Mouse (Mus musculus): Measurements from ENCODE around the gene Slx4ip. TPM values are rescaled to one million over a fixed set of nuclear protein-coding genes. Genes with fewer than 3 reads are reported as not detected.

Gene Slx4ip
- polyA plus RNA-seq, 1 experiment from 2014 or later, result 7.4 TPM

- no peaks in the 10 kb centered on the region for H3K27me3 ChIP-seq (ENCODE audit: control insufficient read depth, insufficient read depth, low read length)
- ATAC-seq (replicated peaks; ENCODE audit: insufficient number of reproducible peaks, low FRiP score, low TSS enrichment, low read depth) (no peak), DNase-seq (ENCODE audit: low spot score) (no peak)
- no peak overlapping the region for H3K4me2 ChIP-seq (ENCODE audit: low read depth, low read length)
- peaks cover 1% of the 10 kb centered on the region; the same call in 1 of the 2 replicates for H3K4me1 ChIP-seq (ENCODE audit: control insufficient read depth, insufficient read depth, low read length)
- no peak overlapping the region for H3K4me3 ChIP-seq (ENCODE audit: low read depth, low read length)
- H3K36me3 ChIP-seq (replicated peaks; ENCODE audit: control insufficient read depth, insufficient read depth, low read depth, low read length), result peaks cover 4% of the 10 kb centered on the region; the same call in 1 of the 2 replicates
- H3K27ac ChIP-seq (replicated peaks; ENCODE audit: low read depth, low read length), result no peak overlapping the region
- 34% methylated on average over 4 of the region's 4 CpGs for WGBS
- H3K9ac ChIP-seq (replicated peaks; ENCODE audit: low read length), result no peak overlapping the region
- no peaks in the 10 kb centered on the region for H3K9me3 ChIP-seq (replicated peaks; ENCODE audit: control insufficient read depth, low read length)
Measured at GRCm38 (mm10) chr2:137078771-137079170, 187.8 kb downstream of the Slx4ip start.

GRCm38 (mm10) chr2:137079721-137080320 lies 188.8 kb downstream of the Slx4ip start:
- Histone ChIP-seq H3K4me1 (ENCODE audit: control insufficient read depth, insufficient read depth, low read length) (no peaks in the 10 kb centered on the region), H3K27ac (replicated peaks; ENCODE audit: low read depth, low read length) (no peak overlapping the region), H3K9me3 (replicated peaks; ENCODE audit: control insufficient read depth, low read length) (no peaks in the 10 kb centered on the region), H3K36me3 (replicated peaks; ENCODE audit: control insufficient read depth, insufficient read depth, low read depth, low read length) (peaks cover 4% of the 10 kb centered on the region), H3K4me2 (ENCODE audit: low read depth, low read length) (no peak overlapping the region), H3K27me3 (ENCODE audit: control insufficient read depth, insufficient read depth, low read length) (no peaks in the 10 kb centered on the region), H3K9ac (replicated peaks; ENCODE audit: low read length) (no peak overlapping the region), H3K4me3 (ENCODE audit: low read depth, low read length) (no peak overlapping the region)
- ATAC-seq (replicated peaks; ENCODE audit: insufficient number of reproducible peaks, low FRiP score, low TSS enrichment, low read depth), result no peak
- DNase-seq (ENCODE audit: low spot score), result no peak
- WGBS, result 25% methylated on average over 10 of the region's 10 CpGs

GRCm38 (mm10) chr2:137080468-137080867 lies 189.4 kb downstream of the Slx4ip start:
- Histone ChIP-seq H3K4me2 (ENCODE audit: low read depth, low read length) (no peak overlapping the region), H3K4me1 (ENCODE audit: control insufficient read depth, insufficient read depth, low read length) (no peaks in the 10 kb centered on the region), H3K36me3 (replicated peaks; ENCODE audit: control insufficient read depth, insufficient read depth, low read depth, low read length) (peaks cover 4% of the 10 kb centered on the region), H3K9ac (replicated peaks; ENCODE audit: low read length) (no peak overlapping the region), H3K27me3 (ENCODE audit: control insufficient read depth, insufficient read depth, low read length) (no peaks in the 10 kb centered on the region), H3K4me3 (ENCODE audit: low read depth, low read length) (no peak overlapping the region), H3K9me3 (replicated peaks; ENCODE audit: control insufficient read depth, low read length) (no peaks in the 10 kb centered on the region), H3K27ac (replicated peaks; ENCODE audit: low read depth, low read length) (no peak overlapping the region)
- 62% methylated on average over 6 of the region's 6 CpGs for WGBS
- DNase-seq (ENCODE audit: low spot score), result no peak
- ATAC-seq (replicated peaks; ENCODE audit: insufficient number of reproducible peaks, low FRiP score, low TSS enrichment, low read depth), result no peak

- no peak for ATAC-seq (replicated peaks; ENCODE audit: insufficient number of reproducible peaks, low FRiP score, low TSS enrichment, low read depth)
- no peak overlapping the region for H3K9ac ChIP-seq (replicated peaks; ENCODE audit: low read length)
- H3K9me3 ChIP-seq (replicated peaks; ENCODE audit: control insufficient read depth, low read length), result no peaks in the 10 kb centered on the region
- no peaks in the 10 kb centered on the region for H3K4me1 ChIP-seq (ENCODE audit: control insufficient read depth, insufficient read depth, low read length)
- no peaks in the 10 kb centered on the region for H3K27me3 ChIP-seq (ENCODE audit: control insufficient read depth, insufficient read depth, low read length)
- 94% methylated on average over 7 of the region's 7 CpGs for WGBS
- H3K27ac ChIP-seq (replicated peaks; ENCODE audit: low read depth, low read length), result no peak overlapping the region
- no peak for DNase-seq (ENCODE audit: low spot score)
- no peak overlapping the region for H3K4me2 ChIP-seq (ENCODE audit: low read depth, low read length)
- H3K4me3 ChIP-seq (ENCODE audit: low read depth, low read length), result no peak overlapping the region
- peaks cover 4% of the 10 kb centered on the region for H3K36me3 ChIP-seq (replicated peaks; ENCODE audit: control insufficient read depth, insufficient read depth, low read depth, low read length)
Measured at GRCm38 (mm10) chr2:137081001-137081400, 190.0 kb downstream of the Slx4ip start.

GRCm38 (mm10) chr2:137082896-137083620 lies 192.0 kb downstream of the Slx4ip start:
- 90% methylated on average over 24 of the region's 24 CpGs for WGBS
- ATAC-seq (replicated peaks; ENCODE audit: insufficient number of reproducible peaks, low FRiP score, low TSS enrichment, low read depth) (no peak), DNase-seq (ENCODE audit: low spot score) (no peak)
- Histone ChIP-seq H3K4me3 (ENCODE audit: low read depth, low read length) (no peak overlapping the region), H3K4me2 (ENCODE audit: low read depth, low read length) (no peak overlapping the region), H3K9me3 (replicated peaks; ENCODE audit: control insufficient read depth, low read length) (no peaks in the 10 kb centered on the region), H3K4me1 (ENCODE audit: control insufficient read depth, insufficient read depth, low read length) (peaks cover 6% of the 10 kb centered on the region), H3K27me3 (ENCODE audit: control insufficient read depth, insufficient read depth, low read length) (no peaks in the 10 kb centered on the region), H3K9ac (replicated peaks; ENCODE audit: low read length) (no peak overlapping the region), H3K27ac (replicated peaks; ENCODE audit: low read depth, low read length) (no peak overlapping the region), H3K36me3 (replicated peaks; ENCODE audit: control insufficient read depth, insufficient read depth, low read depth, low read length) (peaks cover 4% of the 10 kb centered on the region)

GRCm38 (mm10) chr2:137085257-137085656 lies 194.2 kb downstream of the Slx4ip start:
- DNase-seq (ENCODE audit: low spot score) (no peak), ATAC-seq (replicated peaks; ENCODE audit: insufficient number of reproducible peaks, low FRiP score, low TSS enrichment, low read depth) (no peak)
- H3K9ac ChIP-seq (replicated peaks; ENCODE audit: low read length), result no peak overlapping the region
- H3K27me3 ChIP-seq (ENCODE audit: control insufficient read depth, insufficient read depth, low read length), result no peaks in the 10 kb centered on the region
- H3K4me2 ChIP-seq (ENCODE audit: low read depth, low read length), result no peak overlapping the region
- H3K36me3 ChIP-seq (replicated peaks; ENCODE audit: control insufficient read depth, insufficient read depth, low read depth, low read length), result peaks cover 4% of the 10 kb centered on the region
- 72% methylated on average over 8 of the region's 8 CpGs for WGBS
- H3K27ac ChIP-seq (replicated peaks; ENCODE audit: low read depth, low read length), result no peak overlapping the region
- no peak overlapping the region for H3K4me3 ChIP-seq (ENCODE audit: low read depth, low read length)
- H3K9me3 ChIP-seq (replicated peaks; ENCODE audit: control insufficient read depth, low read length), result no peaks in the 10 kb centered on the region
- peaks cover 9% of the 10 kb centered on the region for H3K4me1 ChIP-seq (ENCODE audit: control insufficient read depth, insufficient read depth, low read length)

- Histone ChIP-seq H3K4me1 (ENCODE audit: control insufficient read depth, insufficient read depth, low read length) (peaks cover 9% of the 10 kb centered on the region), H3K4me2 (ENCODE audit: low read depth, low read length) (no peak overlapping the region), H3K9ac (replicated peaks; ENCODE audit: low read length) (no peak overlapping the region), H3K4me3 (ENCODE audit: low read depth, low read length) (no peak overlapping the region), H3K36me3 (replicated peaks; ENCODE audit: control insufficient read depth, insufficient read depth, low read depth, low read length) (peaks cover 4% of the 10 kb centered on the region), H3K9me3 (replicated peaks; ENCODE audit: control insufficient read depth, low read length) (no peaks in the 10 kb centered on the region), H3K27ac (replicated peaks; ENCODE audit: low read depth, low read length) (no peak overlapping the region), H3K27me3 (ENCODE audit: control insufficient read depth, insufficient read depth, low read length) (no peaks in the 10 kb centered on the region)
- 65% methylated on average over 14 of the region's 14 CpGs for WGBS
- DNase-seq (ENCODE audit: low spot score) (no peak), ATAC-seq (replicated peaks; ENCODE audit: insufficient number of reproducible peaks, low FRiP score, low TSS enrichment, low read depth) (no peak)
Measured at GRCm38 (mm10) chr2:137086621-137087395, 195.8 kb downstream of the Slx4ip start.

- Histone ChIP-seq H3K4me3 (ENCODE audit: low read depth, low read length) (no peak overlapping the region), H3K4me1 (ENCODE audit: control insufficient read depth, insufficient read depth, low read length) (peaks cover 9% of the 10 kb centered on the region)
Measured at GRCm38 (mm10) chr2:137087705-137088104, 196.7 kb downstream of the Slx4ip start.

More at GRCm38 (mm10) chr2:137087705-137088104, 196.7 kb downstream of the Slx4ip start:
- Histone ChIP-seq H3K9me3 (replicated peaks; ENCODE audit: control insufficient read depth, low read length) (no peaks in the 10 kb centered on the region), H3K27me3 (ENCODE audit: control insufficient read depth, insufficient read depth, low read length) (no peaks in the 10 kb centered on the region), H3K27ac (replicated peaks; ENCODE audit: low read depth, low read length) (no peak overlapping the region), H3K4me2 (ENCODE audit: low read depth, low read length) (no peak overlapping the region), H3K36me3 (replicated peaks; ENCODE audit: control insufficient read depth, insufficient read depth, low read depth, low read length) (peaks cover 4% of the 10 kb centered on the region), H3K9ac (replicated peaks; ENCODE audit: low read length) (no peak overlapping the region)
- peak; percentile 89 for DNase-seq (ENCODE audit: low spot score)
- 25% methylated on average over 6 of the region's 6 CpGs for WGBS
- ATAC-seq (replicated peaks; ENCODE audit: insufficient number of reproducible peaks, low FRiP score, low TSS enrichment, low read depth), result peak; percentile 87
